Mouse (Mus musculus) liver, embryonic 14.5 days (tissue): ENCODE measurements around the gene Zbed3.

Experiments used
- CTCF ChIP-seq: IDR thresholded peaks from 2 replicates; pipeline ENCODE4 v1.5.1; 2016; ENCODE audit warnings: antibody characterized with exemption, low read depth, control low read depth
- EP300 ChIP-seq: IDR thresholded peaks from 2 replicates; pipeline ENCODE4 v1.6.1; 2016; ENCODE audit warnings: antibody characterized with exemption, low read depth

GRCm38 (mm10) chr13:95327345-95327741, 3.9 kb downstream of the Zbed3 start:
- TF ChIP-seq CTCF (no peak), EP300 (no peak)
